Mouse (Mus musculus) CD4-positive, CD25-positive, alpha-beta regulatory T cell, adult 4 months (primary cell): ENCODE measurements around the gene Tnik. TPM values are rescaled to one million over a fixed set of nuclear protein-coding genes. Genes with fewer than 3 reads are reported as not detected.

Experiments
- ATAC-seq: one replicate; pipeline ENCODE4 v1.8.0; 2017
- polyA plus RNA-seq, 2 experiments: library from polyadenylated mRNA; unstranded; fragments of 100-300 nt; shearing (Covaris generic); gene quantifications; one replicate each; pipeline ENCODE4 v1.2.1; 2017

The Tnik gene
- polyA plus RNA-seq, 2 experiments from 2014 or later: 63.1 to 70.1 TPM

DNA sequence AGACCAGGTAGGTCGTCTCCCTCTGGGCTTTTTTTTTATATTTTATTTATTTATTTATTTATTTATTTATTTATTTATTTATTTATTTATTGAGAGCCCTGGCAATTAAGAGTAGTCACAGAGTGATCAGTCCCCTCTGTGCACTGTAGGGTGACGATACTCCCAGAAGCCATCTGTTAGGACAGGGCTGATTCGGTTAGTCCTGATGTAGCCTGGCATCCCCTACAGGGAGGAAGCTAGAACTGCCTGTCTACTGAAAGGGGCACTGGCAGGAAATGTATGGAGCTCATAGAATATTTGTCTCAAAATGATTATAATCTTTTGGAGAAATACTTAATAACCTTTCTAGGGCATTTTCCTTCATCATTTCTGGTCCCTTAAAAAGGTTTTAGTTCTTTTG is 147.3 kb downstream of the Tnik start:
- ATAC-seq: peak; percentile 46

- no peak for ATAC-seq
Observed at GRCm38 (mm10) chr3:28415986-28416385, 153.0 kb downstream of the Tnik start.

DNA sequence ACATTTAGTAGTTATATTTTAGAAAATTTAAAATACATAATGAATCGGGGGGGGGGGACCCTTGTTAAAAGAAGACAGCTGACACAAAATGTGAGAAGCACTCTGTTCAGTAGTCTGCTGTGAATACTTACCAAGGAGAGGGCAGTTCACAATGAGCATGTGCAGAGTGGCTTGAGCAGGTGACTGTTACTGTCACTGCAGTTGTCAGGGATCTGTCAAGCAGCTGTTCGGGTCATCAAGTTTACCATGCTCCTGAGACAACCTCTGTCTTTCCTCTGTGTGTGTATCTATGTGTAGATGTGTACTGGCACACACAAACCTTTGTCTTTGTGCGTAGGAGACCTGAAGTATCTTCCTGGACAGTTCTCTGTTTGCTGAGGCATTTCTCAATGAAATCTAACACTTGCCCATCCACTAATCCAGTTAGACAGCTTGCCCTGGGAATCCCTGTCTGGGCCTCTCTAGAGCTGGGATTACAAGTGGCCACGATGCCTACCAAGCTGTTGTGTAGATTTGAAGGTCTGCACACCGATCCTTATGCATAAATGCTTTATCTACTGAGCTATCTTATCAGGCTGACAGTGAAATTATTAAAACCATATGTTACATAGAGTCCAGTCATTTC is 154.2 kb downstream of the Tnik start:
- ATAC-seq: no peak

DNA sequence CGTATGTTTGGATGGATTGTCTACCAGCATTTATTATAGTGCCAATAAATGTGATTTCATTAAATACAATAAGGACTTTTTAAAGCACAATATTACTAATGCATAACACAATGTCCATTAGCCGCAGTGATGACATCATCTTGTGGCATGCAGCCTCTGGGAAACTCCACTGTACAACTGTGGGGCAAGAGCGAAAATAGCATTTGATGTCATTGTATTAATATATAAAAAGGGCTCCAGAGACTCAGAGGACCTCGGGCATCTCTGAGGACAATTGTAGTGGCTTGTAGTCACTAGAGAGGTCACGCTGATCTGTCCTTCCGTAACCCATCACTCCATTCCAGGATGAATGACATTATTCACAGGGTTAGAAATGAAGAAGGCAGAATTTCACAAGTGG is 157.2 kb downstream of the Tnik start:
- peak; percentile 5 for ATAC-seq

DNA sequence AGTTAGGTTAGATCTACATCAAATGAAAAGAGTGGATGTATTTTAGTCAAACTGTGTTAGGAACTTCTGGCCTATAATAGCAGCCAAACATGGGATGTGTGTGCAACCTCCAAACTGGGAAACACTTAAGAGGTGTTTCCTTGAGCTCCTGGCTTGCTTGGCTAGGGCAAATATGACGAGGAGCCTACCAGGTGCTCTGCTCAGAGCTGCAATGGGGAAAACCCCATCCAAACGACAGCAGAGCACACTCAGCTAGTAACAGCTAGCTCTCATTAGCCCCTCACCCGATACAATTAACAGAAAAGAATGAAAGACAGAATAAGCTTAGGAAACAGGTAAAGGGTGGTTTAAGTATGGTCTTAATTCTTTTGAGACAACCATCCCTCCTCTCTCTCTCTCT is 157.7 kb downstream of the Tnik start:
- ATAC-seq: peak; percentile 92

- no peak for ATAC-seq
Observed at GRCm38 (mm10) chr3:28421798-28422197, 158.8 kb downstream of the Tnik start.

- no peak for ATAC-seq
Observed at GRCm38 (mm10) chr3:28422221-28422620, 159.2 kb downstream of the Tnik start.

DNA sequence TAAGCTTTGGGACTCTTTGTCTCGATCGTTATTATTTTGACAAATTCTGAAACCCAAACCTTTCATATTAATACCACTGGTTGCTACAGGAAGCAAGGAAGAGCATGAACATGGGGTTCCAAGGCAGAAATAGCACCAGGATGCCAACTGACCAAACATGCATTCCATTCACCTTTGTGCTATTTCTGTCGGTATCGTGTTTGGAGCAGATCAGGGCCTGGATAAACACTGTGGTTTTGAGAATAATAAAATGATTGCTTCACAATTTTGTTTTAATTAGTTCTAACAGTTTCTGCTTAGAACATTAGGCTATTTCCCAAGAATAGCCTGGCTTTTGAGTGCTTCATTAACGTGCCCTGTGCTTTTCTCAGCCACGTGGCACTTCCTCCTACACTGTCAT is 162.9 kb downstream of the Tnik start:
- no peak for ATAC-seq

DNA sequence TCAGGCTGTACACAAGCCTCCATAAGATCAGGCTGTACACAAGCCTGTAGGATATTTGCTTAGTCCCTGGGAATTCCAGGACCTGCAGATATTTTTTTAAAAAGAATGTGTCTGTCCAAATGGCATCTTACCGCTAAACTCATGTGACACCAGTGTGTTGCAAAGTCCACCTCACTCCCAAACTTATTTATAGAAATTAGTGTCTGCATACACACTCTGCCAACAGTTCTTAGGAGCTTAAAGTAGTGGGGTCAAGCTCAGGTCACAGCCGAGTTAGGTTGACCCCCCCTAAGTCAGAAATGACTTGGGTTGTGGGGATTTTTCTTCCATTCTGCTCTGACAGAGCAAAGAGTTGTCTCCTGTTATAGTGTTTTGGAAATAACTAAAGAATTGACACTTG is 168.4 kb downstream of the Tnik start:
- ATAC-seq: peak; percentile 3

GRCm38 (mm10) chr3:28432321-28432720 is 169.3 kb downstream of the Tnik start:
- no peak for ATAC-seq

GRCm38 (mm10) chr3:28435478-28435877 is 172.5 kb downstream of the Tnik start:
- no peak for ATAC-seq

- no peak for ATAC-seq
Observed at GRCm38 (mm10) chr3:28437429-28437828, 174.4 kb downstream of the Tnik start.

GRCm38 (mm10) chr3:28441545-28441944 is 178.5 kb downstream of the Tnik start:
- ATAC-seq: no peak

- ATAC-seq: no peak
Observed at GRCm38 (mm10) chr3:28442116-28442515, 179.1 kb downstream of the Tnik start.

DNA sequence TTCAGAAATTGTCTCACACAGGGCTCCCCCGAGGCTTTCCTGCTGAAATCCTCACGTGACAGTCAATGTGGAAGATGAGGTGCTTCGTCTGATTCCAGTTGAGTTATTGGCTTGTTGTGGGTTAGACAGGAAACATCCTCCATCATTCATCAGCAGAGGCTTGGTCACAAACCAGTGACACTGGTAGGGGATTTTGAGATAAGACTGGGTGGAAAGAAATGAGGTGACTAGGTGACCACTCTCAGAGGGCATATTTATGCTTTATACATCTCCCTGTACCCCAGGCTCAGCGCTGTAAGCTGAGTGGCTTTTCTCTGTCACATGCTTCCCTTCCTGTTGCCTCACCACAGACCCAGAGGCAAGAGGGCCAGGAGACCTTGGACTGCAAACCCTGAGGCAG is 184.9 kb downstream of the Tnik start:
- peak; percentile 67 for ATAC-seq

DNA sequence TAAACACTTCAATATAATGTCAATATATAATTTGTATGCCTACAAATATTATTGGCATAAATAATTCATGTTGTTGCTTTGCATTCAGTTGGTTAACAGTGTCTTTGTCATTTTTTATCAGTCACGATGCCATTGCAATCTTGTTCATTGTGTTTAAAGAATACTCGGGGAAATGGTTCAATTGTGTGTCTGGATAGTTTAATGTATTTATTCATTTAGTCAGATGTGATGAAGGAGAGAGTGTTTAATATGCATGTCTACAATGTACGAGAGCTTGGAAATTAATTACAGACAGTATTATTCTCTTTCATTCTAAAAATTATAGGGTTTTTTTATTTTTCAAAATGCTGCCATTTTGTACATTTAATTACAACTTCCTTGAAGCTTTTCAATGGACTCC is 190.4 kb downstream of the Tnik start:
- no peak for ATAC-seq

GRCm38 (mm10) chr3:28456842-28457241 is 193.8 kb downstream of the Tnik start:
- ATAC-seq: no peak

GRCm38 (mm10) chr3:28457517-28457916 is 194.5 kb downstream of the Tnik start:
- ATAC-seq: no peak

GRCm38 (mm10) chr3:28466688-28467087 is 203.7 kb downstream of the Tnik start:
- no peak for ATAC-seq

DNA sequence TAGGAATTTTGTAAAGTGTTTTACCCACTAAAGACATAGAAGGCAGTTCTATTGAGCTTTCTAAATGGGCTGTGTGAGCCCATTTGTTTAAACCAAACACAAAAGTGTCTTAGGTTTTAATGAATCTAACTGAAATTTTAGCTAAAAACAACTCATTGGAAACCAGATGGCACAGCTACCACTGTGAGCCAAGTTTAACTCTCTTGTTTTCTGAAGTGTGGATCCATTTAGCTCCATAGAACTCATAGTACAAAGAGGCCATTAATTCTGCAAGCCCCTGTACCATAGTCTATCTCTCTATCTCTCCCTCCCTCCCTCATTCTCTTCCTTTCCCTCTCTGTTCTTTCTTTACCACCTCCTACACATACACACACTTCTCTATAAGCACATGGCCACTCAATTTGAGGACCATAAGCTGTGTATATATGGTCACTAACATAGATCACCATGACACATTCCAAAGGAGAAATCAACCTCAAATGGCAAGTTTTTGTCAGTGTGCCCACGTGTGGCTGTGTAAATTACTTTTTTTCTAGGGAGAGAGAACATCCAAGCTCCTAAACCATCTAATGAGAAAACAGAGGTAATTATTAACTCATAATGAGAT is 204.2 kb downstream of the Tnik start:
- no peak for ATAC-seq

GRCm38 (mm10) chr3:28467871-28468285 is 204.9 kb downstream of the Tnik start:
- peak; percentile 91 for ATAC-seq

- ATAC-seq: no peak
Observed at GRCm38 (mm10) chr3:28473439-28473838, 210.4 kb downstream of the Tnik start.

GRCm38 (mm10) chr3:28477373-28477772 is 214.4 kb downstream of the Tnik start:
- no peak for ATAC-seq

DNA sequence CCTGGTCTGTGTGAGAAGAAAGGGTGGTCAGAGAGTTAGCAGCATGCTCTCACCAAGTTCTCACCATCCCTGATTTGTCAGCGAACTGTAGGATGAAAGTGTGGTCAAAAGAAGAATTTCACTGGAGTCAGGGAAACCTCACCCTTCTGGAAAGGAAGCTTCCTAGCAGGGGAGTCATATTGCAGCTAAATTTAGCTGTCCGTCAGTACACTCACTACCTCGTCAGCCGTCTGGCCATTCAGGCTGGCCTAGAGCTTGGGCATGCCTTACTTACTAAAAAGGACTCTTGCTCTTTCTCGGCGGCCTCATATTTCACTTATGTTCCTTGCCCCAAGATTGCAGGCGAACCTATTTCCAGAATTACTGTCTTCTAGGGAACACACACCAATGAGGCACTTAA is 222.7 kb downstream of the Tnik start:
- no peak for ATAC-seq

DNA sequence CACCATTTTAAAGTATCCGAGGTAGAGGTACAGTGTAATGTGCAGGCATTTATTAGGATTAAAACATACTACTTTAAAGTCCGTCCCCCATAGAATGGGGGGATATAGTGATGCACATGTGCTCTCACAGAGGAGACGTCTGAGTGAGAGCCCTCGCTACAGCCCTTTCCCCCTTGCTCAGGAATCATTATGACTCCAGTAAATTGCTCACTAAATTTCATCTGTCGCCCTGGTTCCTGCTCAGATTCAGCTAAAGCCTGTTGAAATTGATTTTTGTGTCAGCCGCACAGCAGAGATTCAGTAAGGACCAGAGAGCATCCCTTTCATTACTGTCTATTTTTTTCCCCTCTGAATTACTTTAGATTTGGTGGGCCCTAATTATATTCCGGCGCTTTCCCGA is 224.4 kb downstream of the Tnik start:
- no peak for ATAC-seq
